Mouse (Mus musculus) ES-E14 (cell line): ENCODE measurements at regions not wholly inside any gene's neighbourhood (a gene's known extent, or its start where the extent isn't known, plus 50 kb on each side); places are given as distances from the start of the nearest gene placed in this dataset.

Experiments
- DNase-seq: peaks from one replicate; pipeline ENCODE4 v3.0.0-alpha.2; 2013; ENCODE audit warnings: low read depth, low spot score
- H3K27ac ChIP-seq: 2 replicates; pipeline ENCODE4 v1.5.1; 2012; ENCODE audit warnings: low read depth, mild to moderate bottlenecking, low read length, moderate library complexity, mixed read lengths; ENCODE audit not compliant: poor library complexity, insufficient read depth, severe bottlenecking
- H3K36me3 ChIP-seq: 2 replicates; pipeline ENCODE4 v1.6.1; 2012; ENCODE audit warnings: mild to moderate bottlenecking, low read length, moderate library complexity, mixed read lengths; ENCODE audit not compliant: control insufficient read depth, poor library complexity, insufficient read depth, severe bottlenecking
- H3K4me1 ChIP-seq, 2 experiments: fragments of 150-350 bp in 1 of 2; sonication (generic) in 1 of 2; 2 replicates each; pipeline ENCODE4 v1.6.1; 2012; ENCODE audit warnings: low read length in 2 of 2, mild to moderate bottlenecking in 1 of 2, mixed read lengths in 1 of 2; ENCODE audit not compliant: control insufficient read depth in 2 of 2, insufficient read depth in 2 of 2, poor library complexity in 1 of 2
- H3K4me3 ChIP-seq, 2 experiments: fragments of 150-350 bp in 1 of 2; sonication (generic) in 1 of 2; 2 replicates each; pipeline ENCODE4 v1.5.1; 2012; ENCODE audit warnings: low read length in 2 of 2, low read depth in 1 of 2, mild to moderate bottlenecking in 1 of 2, mixed read lengths in 1 of 2; ENCODE audit not compliant: insufficient read depth in 1 of 2, poor library complexity in 1 of 2, severe bottlenecking in 1 of 2
- H3K9ac ChIP-seq: 2 replicates; pipeline ENCODE4 v1.6.1; 2012; ENCODE audit warnings: low read depth, mild to moderate bottlenecking, low read length, mixed read lengths; ENCODE audit not compliant: poor library complexity, insufficient read depth, severe bottlenecking
- H3K9me3 ChIP-seq: fragments of 150-350 bp; sonication (generic); 2 replicates; pipeline ENCODE4 v1.6.1; 2012; ENCODE audit warnings: low read depth, mild to moderate bottlenecking, low read length; ENCODE audit not compliant: control insufficient read depth, insufficient read depth
- CHD2 ChIP-seq: IDR thresholded peaks from 2 replicates; pipeline ENCODE4 v1.6.1; 2014; ENCODE audit warnings: mild to moderate bottlenecking, low read depth, low read length, inconsistent platforms
- HCFC1 ChIP-seq: IDR thresholded peaks from 2 replicates; pipeline ENCODE4 v1.6.1; 2012; ENCODE audit warnings: low read length, inconsistent platforms, borderline replicate concordance; ENCODE audit not compliant: insufficient read depth
- MAFK ChIP-seq: IDR thresholded peaks from 2 replicates; pipeline ENCODE4 v1.6.1; 2014; ENCODE audit warnings: mild to moderate bottlenecking, low read depth, low read length, inconsistent platforms; ENCODE audit not compliant: insufficient read depth
- ZC3H11A ChIP-seq: IDR thresholded peaks from 2 replicates; pipeline ENCODE4 v1.6.1; 2012; ENCODE audit warnings: low read depth, mild to moderate bottlenecking, inconsistent platforms, low read length, borderline replicate concordance
- ZNF384 ChIP-seq: IDR thresholded peaks from 2 replicates; pipeline ENCODE4 v1.6.1; 2012; ENCODE audit warnings: low read depth, low read length, inconsistent platforms
- in situ Hi-C, 2 experiments: fragments of 600-800 bp; cut with MboI; formaldehyde crosslinking; loops; one replicate each; pipeline ENCODE4 v1.15.1; 2025; ENCODE audit warnings: low sequenced_read_pairs in 2 of 2, inconsistent platforms in 1 of 2; ENCODE audit not compliant: unreplicated experiment in 2 of 2

- no peak for DNase-seq
- no peaks in the 10 kb centered on the region for H3K4me1 ChIP-seq
- no peaks in the 10 kb centered on the region for H3K9me3 ChIP-seq
- no peak for TF ChIP-seq ZNF384
- H3K9ac ChIP-seq, result no peak overlapping the region
- H3K4me3 ChIP-seq, result no peak overlapping the region
- no peaks in the 10 kb centered on the region for H3K36me3 ChIP-seq
- H3K27ac ChIP-seq, result no peak overlapping the region
- in situ Hi-C loops, result loop anchor here in 1 of 2 experiments (25.0 kb wide), 1 partner anchor 530 kb away; the partner anchor contains the start of gene Efnb1
Observed at GRCm38 (mm10) chrX:99667596-99667995, 153.2 kb upstream of the Tmem28 start.

- DNase-seq, result no peak
- Histone ChIP-seq H3K9ac (no peak overlapping the region), H3K36me3 (no peaks in the 10 kb centered on the region), H3K4me3 (no peak overlapping the region), H3K4me1 (no peaks in the 10 kb centered on the region), H3K9me3 (no peaks in the 10 kb centered on the region), H3K27ac (no peak overlapping the region)
- TF ChIP-seq ZC3H11A, result no peak
- TF ChIP-seq HCFC1, result no peak
- TF ChIP-seq MAFK, result no peak
- TF ChIP-seq ZNF384, result no peak
- in situ Hi-C loops, result loop anchor here in 1 of 2 experiments (25.0 kb wide), 1 partner anchor 525 kb away; the partner anchor contains the start of gene Efnb1
Observed at GRCm38 (mm10) chrX:99662566-99662965, 158.3 kb upstream of the Tmem28 start.

DNA sequence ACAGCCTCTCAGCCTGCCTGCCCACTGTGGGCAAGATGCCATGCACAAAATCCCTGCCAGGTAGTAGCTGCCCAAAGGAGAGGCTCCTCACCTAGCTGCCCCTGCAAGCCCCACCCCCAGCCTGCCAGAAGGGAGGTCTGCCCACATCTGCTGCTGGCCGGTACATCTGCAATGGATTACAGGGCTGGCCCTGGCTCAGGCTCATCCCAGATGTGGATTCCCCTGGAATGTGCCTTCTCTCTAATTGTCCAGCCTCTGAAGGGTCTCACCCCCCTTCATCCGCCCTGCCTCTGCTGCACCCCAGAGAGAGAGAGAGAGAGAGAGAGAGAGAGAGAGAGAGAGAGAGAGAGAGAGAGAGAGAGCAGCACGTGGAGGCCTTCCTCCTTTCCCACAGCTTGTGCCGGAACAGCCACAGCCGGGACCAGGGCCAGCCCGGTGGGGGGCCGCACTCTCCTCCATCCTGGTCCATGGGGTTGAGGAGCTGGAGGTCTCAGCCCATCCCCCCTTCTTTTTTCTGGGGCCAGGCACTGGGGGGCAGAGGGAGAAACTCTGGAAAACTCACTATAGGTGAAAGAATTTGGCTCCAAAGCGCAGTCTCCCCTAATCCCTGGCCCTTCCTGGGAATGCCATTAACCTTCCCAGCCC, 161.2 kb upstream of the Tmem28 start:
- in situ Hi-C loops, result loop anchor here in 1 of 2 experiments (25.0 kb wide), 1 partner anchor 522 kb away; the partner anchor contains the start of gene Efnb1
- no peak for TF ChIP-seq CHD2
- TF ChIP-seq HCFC1, result no peak
- no peak for TF ChIP-seq ZNF384
- TF ChIP-seq ZC3H11A, result no peak
- TF ChIP-seq MAFK, result no peak
- DNase-seq, result no peak

DNA sequence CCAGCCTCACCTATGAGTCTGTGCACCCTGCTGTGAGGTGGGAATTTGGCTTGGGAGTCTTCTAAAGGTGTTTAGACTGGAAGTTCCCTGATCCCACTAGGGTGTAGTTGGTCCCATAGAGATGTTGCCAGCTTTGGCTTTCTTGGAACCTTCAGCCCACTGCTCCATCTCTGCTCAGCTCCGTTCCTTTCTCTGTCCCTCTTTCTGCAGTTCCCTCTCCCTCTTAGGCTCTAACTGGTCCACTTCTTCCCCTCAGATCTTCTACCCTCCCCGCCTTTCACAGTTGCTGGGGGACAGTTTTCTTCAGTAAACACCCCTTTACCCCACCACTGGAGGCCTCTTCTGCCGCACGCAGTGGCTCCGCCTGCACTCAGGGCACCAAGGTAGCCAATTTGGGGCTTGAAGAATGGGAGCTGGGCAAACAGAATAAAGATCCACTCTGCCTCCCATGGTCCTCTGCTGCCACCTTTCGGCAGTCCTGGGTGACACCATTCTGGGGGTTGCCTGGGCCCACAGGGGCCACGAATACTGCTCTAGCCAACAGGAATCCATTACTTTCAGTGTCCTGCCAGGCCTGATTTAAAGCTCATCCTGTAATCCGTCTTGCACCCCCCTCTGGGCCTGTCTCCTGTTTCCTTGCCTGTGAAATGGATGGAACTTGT, 162.9 kb upstream of the Tmem28 start:
- H3K9me3 ChIP-seq, result no peaks in the 10 kb centered on the region
- H3K4me1 ChIP-seq, result no peaks in the 10 kb centered on the region
- H3K36me3 ChIP-seq, result no peaks in the 10 kb centered on the region
- no peak overlapping the region for H3K27ac ChIP-seq
- in situ Hi-C loops, result loop anchor here in 1 of 2 experiments (25.0 kb wide), 1 partner anchor 521 kb away; the partner anchor contains the start of gene Efnb1
- H3K9ac ChIP-seq, result no peak overlapping the region
- TF ChIP-seq ZC3H11A, result peak; percentile 78; the same call in 1 of the 2 replicates
- no peak for TF ChIP-seq HCFC1
- H3K4me3 ChIP-seq, result no peak overlapping the region
- DNase-seq, result peak; percentile 42

More for the DNA sequence above, 161.2 kb upstream of the Tmem28 start:
- Histone ChIP-seq H3K36me3 (no peaks in the 10 kb centered on the region), H3K9ac (no peak overlapping the region), H3K9me3 (no peaks in the 10 kb centered on the region), H3K4me3 (no peak overlapping the region), H3K27ac (no peak overlapping the region), H3K4me1 (no peaks in the 10 kb centered on the region)
